Mouse (Mus musculus) gonadal fat pad, adult 2 months (tissue): ENCODE measurements around the gene Meiob. TPM values are rescaled to one million over a fixed set of nuclear protein-coding genes. Genes with fewer than 3 reads are reported as not detected.

Experiments
- DNase-seq: peaks from one replicate; pipeline ENCODE4 v3.0.0-alpha.2; 2012; ENCODE audit warnings: low read depth
- polyA plus RNA-seq: library from polyadenylated mRNA; depleted of rRNA; stranded (reverse); fragments of >200 nt; gene quantifications from 2 replicates; pipeline ENCODE4 v1.2.3, GENCODE M21; 2012; rRNA removed

Meiob gene
- polyA plus RNA-seq: 0.06 and 0.16 TPM in 2 replicates

- no peak for DNase-seq
Observed at GRCm38 (mm10) chr17:24803952-24804951, at the start of gene Meiob. Gene Meiob (plus strand): TSS chr17:24804289.

GRCm38 (mm10) chr17:24757394-24757793 lies 46.7 kb upstream of the Meiob start:
- no peak for DNase-seq

GRCm38 (mm10) chr17:24761121-24761520 lies 43.0 kb upstream of the Meiob start:
- DNase-seq: no peak

- no peak for DNase-seq
Observed at GRCm38 (mm10) chr17:24765016-24765905, 38.8 kb upstream of the Meiob start.

- no peak for DNase-seq
Observed at GRCm38 (mm10) chr17:24766266-24766875, 37.7 kb upstream of the Meiob start.

GRCm38 (mm10) chr17:24769146-24769545 lies 34.9 kb upstream of the Meiob start:
- DNase-seq: no peak

GRCm38 (mm10) chr17:24773241-24773640 lies 30.8 kb upstream of the Meiob start:
- no peak for DNase-seq

- DNase-seq: no peak
Observed at GRCm38 (mm10) chr17:24775173-24775572, 28.9 kb upstream of the Meiob start.

GRCm38 (mm10) chr17:24777073-24777472 lies 27.0 kb upstream of the Meiob start:
- DNase-seq: no peak

- no peak for DNase-seq
Observed at GRCm38 (mm10) chr17:24780821-24781220, 23.3 kb upstream of the Meiob start.

- no peak for DNase-seq
Observed at GRCm38 (mm10) chr17:24792190-24792589, 11.9 kb upstream of the Meiob start.

GRCm38 (mm10) chr17:24794791-24795190 lies 9.3 kb upstream of the Meiob start:
- no peak for DNase-seq

- no peak for DNase-seq
Observed at GRCm38 (mm10) chr17:24796969-24797368, 7.1 kb upstream of the Meiob start.

- no peak for DNase-seq
Observed at GRCm38 (mm10) chr17:24798229-24798628, 5.9 kb upstream of the Meiob start.

GRCm38 (mm10) chr17:24799476-24799875 lies 4.6 kb upstream of the Meiob start:
- no peak for DNase-seq

- no peak for DNase-seq
Observed at GRCm38 (mm10) chr17:24800524-24800923, 3.6 kb upstream of the Meiob start.

- DNase-seq: no peak
Observed at GRCm38 (mm10) chr17:24811211-24811610, 7.1 kb downstream of the Meiob start.

GRCm38 (mm10) chr17:24812215-24812614 lies 8.1 kb downstream of the Meiob start:
- no peak for DNase-seq

GRCm38 (mm10) chr17:24815256-24815655 lies 11.2 kb downstream of the Meiob start:
- no peak for DNase-seq

- no peak for DNase-seq
Observed at GRCm38 (mm10) chr17:24817503-24817902, 13.4 kb downstream of the Meiob start.

GRCm38 (mm10) chr17:24818172-24818571 lies 14.1 kb downstream of the Meiob start:
- DNase-seq: no peak

GRCm38 (mm10) chr17:24819469-24819868 lies 15.4 kb downstream of the Meiob start:
- DNase-seq: no peak
